Mouse (Mus musculus) CH12.LX (cell line): ENCODE results near the gene Adamtsl4.

Experiments used
- CHD1 ChIP-seq: IDR thresholded peaks from 2 replicates; pipeline ENCODE4 v1.6.1; 2012; ENCODE audit warnings: low read depth, low read length, improper control_type of control experiment, inconsistent platforms
- CHD2 ChIP-seq: IDR thresholded peaks from 2 replicates; pipeline ENCODE4 v1.6.1; 2011; ENCODE audit warnings: low read length, improper control_type of control experiment
- CTCF ChIP-seq, 2 experiments: IDR thresholded peaks in 1 of 2; conservative IDR thresholded peaks in 1 of 2; 2 replicates each; pipeline ENCODE4 v1.5.1; 2011 to 2012; ENCODE audit warnings: low read depth in 2 of 2, low read length in 2 of 2, improper control_type of control experiment in 1 of 2, inconsistent platforms in 1 of 2, mild to moderate bottlenecking in 1 of 2, moderate library complexity in 1 of 2
- EP300 ChIP-seq: IDR thresholded peaks from 2 replicates; pipeline ENCODE4 v1.6.1; 2011; ENCODE audit warnings: low read length, improper control_type of control experiment
- IRF4 ChIP-seq: IDR thresholded peaks from 2 replicates; pipeline ENCODE4 v1.6.1; 2014; ENCODE audit warnings: low read depth, mild to moderate bottlenecking, inconsistent platforms, low read length, improper control_type of control experiment
- UBTF ChIP-seq: IDR thresholded peaks from 2 replicates; pipeline ENCODE4 v1.6.1; 2012; ENCODE audit warnings: low read depth, mild to moderate bottlenecking, inconsistent platforms, low read length, improper control_type of control experiment, moderate library complexity
- USF2 ChIP-seq: conservative IDR thresholded peaks from 2 replicates; pipeline ENCODE4 v1.6.1; 2011; ENCODE audit warnings: low read depth, low read length, improper control_type of control experiment
- ZC3H11A ChIP-seq: IDR thresholded peaks from 2 replicates; pipeline ENCODE4 v1.6.1; 2012; ENCODE audit warnings: low read depth, mild to moderate bottlenecking, inconsistent platforms, low read length, improper control_type of control experiment

- TF ChIP-seq CHD1 (peak; percentile 78; the same call in 1 of the 2 replicates), IRF4 (peak; percentile 84; the same call in 1 of the 2 replicates), ZC3H11A (no peak), CTCF (conservative IDR thresholded peaks at IDR 0.05 in 1 of 2, IDR thresholded peaks at IDR 0.05 in 1 of 2; ENCODE audit: low read depth in 2 of 2, low read length in 2 of 2) (no peak), UBTF (no peak), EP300 (peak; percentile 88), USF2 (no peak), CHD2 (peak; percentile 89)
Measured at GRCm38 (mm10) chr3:95672861-95673706, 14.6 kb downstream of the Adamtsl4 start.
